Mouse (Mus musculus) embryo, embryonic 10 days (tissue): ENCODE results near the gene Mvb12a.

Source experiments
- DNase-seq: peaks from one replicate; pipeline ENCODE4 v3.0.0-alpha.2; 2015; ENCODE audit warnings: low spot score

Gene Mvb12a

DNA sequence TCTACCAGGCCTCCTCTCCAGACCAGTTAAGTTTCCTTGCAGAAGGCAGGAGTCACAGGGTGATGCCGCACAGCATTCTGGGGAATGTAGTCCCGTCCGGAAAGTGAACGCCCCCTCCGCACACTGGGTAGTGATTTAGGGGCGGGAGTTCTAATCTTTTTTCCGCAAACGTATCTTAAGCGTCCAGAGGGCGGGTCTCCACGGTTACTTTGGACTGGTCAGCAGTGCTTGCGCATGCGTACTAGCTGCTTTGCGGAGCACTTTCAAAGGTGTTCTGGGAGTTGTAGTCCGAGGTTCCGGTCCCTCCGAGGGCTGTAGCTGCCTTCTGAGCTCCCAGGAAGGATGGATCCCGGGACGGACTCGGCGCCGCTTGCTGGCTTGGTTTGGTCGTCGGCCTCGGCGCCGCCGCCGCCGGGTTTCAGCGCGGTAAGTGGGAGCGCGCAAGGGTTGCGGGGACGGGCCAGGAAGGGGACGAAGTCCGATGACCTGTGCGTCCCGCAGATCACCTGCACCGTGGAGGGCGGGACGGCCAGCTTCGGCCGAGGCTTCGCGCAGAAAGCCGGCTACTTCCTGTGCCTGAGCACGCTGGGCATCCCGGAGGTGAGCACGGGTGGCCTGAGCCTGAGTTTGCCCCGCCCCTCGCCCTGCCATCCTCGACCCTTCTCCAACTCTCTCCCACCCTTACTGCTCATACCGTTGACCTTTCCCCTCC, at the start of gene Mvb12a:
Gene Mvb12a, plus strand, starts transcription at position 291 of the 712 bp plus-strand sequence.
- DNase-seq: peak; percentile 99

DNA sequence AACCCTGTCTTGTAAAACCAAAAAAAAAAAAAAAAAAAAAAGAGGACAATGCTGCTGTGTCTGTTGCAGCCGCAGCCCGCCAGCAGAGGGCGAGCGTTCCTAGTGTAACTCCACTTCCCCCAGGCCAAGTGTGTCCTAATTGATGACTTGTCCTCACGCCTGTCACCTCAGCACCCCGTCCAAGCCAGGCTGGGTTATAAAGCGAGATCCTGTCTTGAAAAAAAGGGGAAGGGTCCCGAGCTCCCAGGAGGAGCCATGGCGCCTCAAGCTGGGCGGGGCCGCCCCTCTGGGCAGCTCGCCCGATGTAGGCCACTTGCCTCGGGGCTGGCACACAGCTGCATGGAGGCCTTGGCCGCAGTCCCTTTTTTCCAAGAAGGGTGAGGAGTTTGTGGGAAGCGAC, 47.7 kb upstream of the Mvb12a start:
- DNase-seq: peak; percentile 94

DNA sequence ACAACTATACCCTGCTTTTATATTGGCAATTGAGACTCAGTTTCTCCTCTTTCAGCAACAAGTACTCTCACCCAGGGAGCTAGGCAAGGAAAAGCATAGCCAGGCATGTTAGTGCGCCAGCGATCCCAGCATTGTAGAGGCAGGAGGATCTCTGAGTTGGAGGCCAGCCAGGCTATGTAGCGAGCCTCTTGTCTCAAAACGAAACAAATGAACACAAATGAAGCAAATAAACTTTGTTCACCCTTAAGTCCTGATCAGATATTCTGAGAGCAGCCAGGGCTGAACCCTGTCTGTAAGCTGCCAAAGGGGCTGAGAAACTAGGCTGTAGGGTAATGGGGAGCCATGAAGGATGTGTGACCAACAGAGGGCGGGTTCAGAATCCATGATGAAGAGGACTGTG, 46.9 kb upstream of the Mvb12a start:
- no peak for DNase-seq

DNA sequence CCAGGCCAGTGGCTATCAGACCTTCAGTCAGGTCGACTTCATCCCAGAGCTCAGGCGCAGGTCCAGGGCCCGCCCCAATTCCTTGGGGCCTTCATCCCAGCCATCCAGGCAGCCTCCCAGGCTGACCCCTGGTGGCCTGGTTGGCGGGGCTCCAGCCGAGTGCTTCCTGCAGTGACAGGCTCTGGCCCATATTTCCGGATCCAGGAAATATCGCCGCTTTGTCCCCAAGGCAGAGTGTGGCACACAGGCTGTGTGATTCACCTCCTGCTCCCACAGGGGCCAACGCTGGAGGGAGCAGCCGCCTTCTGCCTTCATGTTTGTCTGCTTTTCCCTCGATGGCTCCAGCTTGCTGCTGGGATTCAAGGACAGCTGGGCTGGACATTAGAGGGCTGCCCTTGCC, 46.2 kb upstream of the Mvb12a start:
- DNase-seq: peak; percentile 57

DNA sequence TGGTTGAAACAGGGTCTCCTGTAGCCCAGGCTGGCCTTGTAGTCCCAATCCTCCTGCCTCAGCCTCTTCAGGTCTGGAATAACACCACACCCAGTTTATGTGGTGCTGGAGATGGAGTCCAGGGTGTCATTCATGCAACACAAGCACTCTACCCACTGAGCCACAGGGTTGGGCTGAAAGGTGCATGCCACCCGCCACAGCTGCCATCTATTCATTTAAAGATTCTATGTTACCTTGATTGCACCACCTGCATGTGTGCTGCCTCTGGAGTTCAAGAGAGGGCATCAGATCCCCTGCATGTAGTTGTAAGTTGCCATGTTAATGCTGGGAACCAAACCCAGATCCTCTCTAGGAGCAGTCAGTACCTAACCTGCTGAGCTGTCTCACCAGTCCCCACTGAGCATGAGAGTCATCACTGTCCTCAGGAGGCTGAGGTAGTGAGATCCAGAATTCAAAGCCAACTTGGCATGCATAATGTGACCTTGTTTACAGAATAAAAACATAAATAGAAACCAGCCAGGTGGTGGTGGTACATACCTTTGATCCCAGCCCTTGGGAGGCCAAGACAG, 45.6 kb upstream of the Mvb12a start:
- DNase-seq: no peak

DNA sequence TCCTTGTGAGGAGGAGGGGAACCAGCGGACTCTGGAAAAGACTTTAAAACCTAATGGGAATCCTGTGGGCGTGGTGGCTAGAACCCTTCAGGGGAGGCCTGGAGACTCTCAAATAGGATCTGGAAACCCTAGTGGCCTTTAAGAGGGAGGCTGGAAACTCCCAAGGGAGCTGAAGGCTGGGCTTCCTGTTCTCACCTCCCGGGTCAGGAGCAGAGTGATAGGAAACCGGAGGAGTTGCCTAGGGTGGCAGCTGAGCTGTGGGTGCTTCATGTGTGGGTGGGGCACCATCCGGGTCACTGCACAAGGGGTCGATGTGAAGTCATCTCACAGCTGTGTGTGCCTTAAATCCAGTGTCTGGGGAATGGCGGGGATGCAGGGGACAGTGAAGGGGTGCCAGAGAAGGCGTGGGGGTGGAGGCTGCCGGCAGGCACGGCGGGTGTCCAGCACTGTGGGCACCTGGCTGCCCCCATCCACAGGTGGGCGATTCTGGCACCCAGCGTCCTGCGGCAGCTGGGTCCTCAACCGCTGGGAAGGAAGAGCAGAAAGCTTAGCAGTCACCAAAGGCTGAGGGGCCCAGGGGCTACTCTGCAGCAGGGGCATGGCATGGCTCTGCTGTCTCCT, 44.7 kb upstream of the Mvb12a start:
- DNase-seq: peak; percentile 37

DNA sequence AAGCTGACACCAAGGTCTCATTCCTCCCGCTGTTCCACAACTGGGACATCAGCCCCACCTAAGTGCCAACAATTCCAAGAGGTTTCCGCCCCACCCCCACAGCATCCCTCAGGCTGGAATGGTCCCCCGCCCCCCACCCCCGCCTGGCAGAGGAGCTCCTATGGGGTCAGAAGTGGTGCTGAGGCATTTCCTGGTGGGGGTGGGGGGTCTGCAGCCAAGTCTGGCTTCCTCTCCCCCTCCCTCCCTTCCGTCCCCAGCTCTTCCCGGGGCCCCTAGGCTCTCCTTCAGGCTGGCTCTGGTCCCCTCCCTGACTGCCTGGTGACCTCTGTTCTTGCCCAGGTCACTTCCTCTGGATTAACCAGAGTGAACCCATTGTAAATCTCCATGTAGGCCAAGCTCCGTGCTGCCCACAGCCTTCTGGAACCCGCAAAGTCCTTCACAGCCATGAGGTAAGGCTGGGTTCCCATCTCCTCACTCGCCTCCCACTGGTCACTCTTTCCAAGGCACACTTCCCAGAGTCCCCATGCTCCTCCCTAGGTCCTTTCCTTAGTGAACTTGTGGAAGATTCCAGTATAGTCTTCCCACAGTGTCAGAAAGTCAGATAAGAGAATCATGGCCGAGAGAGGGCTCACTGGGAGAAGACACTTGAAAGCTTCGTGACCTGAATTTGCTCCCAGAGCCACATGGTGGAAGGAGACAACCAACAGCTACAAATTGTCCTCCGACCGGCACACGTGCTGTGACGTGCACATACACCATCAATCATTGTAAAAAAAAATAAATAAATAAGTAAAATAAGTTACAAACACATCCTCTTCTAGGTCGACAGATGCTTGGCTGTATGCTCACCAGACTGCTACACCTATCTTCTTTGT, 43.7 kb upstream of the Mvb12a start:
- peak; percentile 61 for DNase-seq

DNA sequence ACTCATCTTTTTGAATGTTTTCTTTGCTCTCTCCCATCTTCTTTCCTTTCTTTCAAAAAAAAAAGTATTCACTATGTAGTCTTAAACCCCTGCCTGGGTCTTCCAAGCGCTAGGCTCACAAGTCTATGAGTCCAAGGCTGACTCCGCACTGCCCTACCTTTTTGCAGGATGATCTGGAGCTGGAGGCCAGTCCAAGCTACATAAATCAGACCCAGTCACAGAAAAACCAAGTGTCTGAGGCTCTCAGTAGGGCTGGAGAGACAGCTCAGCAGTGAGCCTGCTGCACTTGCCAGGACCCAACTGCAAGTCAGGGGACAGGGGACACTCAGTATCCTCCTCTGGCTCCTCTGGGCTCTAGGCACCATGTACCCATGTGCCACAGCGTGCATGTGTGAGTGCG, 38.4 kb upstream of the Mvb12a start:
- DNase-seq: no peak

DNA sequence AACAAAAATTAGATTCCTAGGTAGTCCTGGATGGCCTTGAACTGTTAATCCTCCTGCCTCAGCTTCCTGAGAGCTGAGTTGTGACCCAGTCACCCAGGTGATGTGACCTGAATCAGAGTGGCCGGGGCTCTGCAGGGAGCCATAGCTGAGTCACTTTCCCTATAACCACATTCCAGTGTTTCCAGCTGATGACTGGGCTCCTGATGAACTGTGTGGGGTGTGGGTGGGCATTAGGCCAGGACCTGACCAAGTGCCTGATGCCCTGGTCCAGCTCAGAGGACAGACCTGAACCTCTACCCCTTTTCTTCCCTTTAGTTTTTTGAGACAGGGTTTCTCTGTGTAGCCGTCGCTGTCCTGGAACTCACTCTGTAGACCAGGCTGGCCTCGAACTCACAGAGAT, 37.4 kb upstream of the Mvb12a start:
- no peak for DNase-seq

DNA sequence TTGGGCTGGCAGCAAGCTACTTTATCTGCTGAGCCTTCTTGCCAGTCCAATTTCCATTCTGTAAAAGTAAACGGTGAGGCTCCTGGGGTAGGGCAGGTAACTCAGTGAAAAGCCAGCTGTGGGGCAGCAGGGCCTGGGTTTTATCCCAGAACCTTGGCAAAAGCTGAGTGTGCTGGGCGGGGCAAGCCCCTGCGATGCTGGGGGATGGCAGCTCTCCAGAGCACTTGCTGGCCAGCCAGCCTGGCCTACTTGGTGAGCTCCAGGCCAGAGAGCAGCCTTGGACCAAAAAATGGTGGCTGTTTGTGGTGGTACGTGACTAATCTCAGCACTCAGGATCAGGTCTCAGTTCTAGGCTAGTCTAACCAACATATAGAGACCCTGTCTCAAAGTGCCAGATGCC, 36.7 kb upstream of the Mvb12a start:
- no peak for DNase-seq

DNA sequence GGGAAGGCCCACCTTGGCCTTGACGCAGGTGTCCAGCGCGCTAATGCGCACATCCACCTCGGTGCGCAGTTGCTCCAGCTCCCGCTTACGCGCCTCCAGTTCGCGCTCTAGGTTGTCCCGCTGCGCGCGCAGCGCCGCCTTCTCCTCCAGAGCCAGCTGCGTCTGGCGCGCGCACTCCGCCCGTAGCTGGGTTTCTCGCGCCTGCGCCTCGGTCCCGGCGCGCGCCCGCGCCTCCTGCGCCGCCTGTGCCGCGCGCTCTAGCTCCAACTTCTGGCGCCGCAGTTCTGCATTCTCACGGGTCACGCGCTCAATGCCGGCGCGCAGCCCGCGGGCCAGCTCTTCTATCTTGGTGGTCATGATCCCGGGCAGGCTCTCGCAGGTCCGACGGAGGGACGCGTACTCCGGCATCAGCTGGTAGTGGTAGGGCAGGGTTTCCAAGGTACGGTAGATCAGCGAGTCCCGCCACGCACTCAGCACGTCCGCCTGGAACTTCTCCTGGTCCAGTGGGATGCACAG, 35.1 kb upstream of the Mvb12a start:
- peak; percentile 94 for DNase-seq

DNA sequence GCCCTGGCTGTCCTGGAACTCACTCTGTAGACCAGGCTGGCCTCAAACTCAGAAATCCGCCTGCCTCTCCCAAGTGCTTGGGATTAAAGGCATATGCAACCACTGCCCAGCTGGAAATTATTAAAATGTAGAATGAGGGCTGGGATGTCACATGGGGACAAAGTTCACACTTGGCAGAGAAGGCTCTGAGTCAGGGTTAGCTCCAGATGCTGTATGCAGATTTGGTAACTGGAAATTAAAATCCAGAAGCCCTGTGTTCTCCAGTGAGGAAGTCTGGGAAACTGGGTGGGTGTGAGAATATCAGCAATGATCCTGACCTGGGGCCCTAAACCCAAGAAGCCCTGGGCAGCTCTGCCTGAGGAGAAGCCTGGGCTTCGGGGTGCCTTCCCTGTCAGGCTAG, 33.4 kb upstream of the Mvb12a start:
- DNase-seq: no peak

DNA sequence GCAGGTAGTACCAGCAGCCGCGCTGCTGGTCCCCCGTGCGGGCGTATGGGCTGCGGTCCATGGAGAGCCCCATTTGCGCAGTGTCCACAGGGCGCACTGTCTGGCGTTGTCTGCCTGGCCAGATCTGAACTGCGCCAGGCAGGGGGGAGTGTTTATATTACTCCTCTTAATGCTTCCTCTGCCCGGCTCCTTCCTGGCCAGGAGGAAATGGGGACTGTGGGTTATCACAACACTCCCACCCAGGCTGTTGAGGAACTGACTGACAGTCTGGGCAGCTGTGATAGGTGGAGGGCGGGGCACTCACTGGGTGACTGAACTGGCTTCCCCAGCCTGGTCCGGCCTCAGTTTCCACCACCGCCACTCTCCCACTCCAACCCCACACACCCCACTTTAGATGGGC, 31.1 kb upstream of the Mvb12a start, which contains the start of gene Plvap:
Gene Plvap, minus strand, starts transcription at position 109 of the 400 bp plus-strand sequence.
- peak; percentile 43 for DNase-seq

DNA sequence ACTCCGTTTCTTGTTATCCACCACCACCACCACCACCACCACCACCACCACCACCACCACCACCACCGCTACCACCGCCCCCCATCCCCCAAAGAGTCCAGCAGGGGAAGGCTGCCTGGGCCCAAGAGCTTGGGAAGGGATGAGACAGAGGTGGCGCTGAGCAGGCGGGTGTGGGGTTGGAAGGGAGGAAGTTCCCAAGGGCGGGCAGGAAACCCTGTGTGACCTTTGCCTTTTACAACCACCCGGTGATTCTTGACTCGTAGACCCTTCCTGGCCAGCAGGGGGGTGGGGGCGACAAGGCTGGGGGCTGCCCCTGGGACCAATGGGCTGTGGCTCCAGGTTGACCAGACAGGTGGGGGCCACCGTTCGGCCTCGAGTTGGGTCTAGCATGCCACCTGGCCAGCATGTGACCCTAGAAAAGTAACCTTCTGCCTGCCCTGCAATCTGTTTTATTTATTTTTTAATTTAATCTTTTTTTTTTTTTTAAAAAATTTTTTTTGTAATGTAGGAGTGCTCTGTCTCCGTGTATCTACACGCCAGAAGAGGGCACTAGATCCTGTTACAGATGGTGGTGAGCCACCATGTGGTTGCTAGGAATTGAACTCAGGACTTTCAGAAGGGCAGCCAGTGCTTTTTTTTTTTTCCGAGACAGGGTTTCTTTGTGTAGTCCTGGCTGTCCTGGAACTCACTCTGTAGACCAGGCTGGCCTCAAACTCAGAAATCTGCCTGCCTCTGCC, 29.5 kb upstream of the Mvb12a start:
- no peak for DNase-seq

DNA sequence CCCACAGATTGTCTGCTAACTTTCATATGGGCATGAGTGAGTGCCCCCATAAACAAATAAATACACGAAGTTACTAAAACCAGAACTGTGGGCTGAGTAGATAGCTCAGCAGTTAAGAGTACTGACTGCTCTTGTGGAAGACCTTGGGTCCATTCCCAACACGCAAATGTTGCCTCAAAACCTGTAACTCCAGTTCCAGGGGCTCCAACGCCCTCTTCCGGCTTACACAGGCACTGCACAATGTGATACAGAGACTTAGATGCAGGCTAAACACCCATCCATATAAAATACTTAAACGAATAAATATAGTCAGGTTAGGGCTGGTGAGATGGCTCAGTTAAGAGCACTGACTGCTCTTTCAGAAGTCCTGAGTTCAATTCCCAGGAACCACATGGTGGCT, 27.7 kb upstream of the Mvb12a start:
- no peak for DNase-seq

DNA sequence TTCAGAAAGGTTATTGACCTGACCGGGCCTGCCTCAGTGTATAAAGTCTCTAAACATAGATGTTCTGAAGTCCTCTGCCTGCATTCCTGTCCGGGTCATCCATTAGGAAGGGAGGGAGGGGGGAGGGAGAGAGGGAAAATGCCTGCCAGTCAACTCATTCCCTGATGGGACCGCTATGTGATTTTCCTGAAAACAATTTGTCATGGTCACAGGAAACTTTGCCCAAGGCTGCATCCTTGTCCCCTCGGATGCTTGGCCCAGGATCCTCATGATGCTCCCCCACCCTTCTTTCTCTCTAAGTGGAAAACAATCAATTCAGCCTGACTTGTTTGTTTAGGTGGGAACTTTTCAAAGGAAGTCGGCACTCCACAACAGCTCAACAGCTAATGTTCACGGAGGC, 25.9 kb upstream of the Mvb12a start:
- DNase-seq: peak; percentile 66

DNA sequence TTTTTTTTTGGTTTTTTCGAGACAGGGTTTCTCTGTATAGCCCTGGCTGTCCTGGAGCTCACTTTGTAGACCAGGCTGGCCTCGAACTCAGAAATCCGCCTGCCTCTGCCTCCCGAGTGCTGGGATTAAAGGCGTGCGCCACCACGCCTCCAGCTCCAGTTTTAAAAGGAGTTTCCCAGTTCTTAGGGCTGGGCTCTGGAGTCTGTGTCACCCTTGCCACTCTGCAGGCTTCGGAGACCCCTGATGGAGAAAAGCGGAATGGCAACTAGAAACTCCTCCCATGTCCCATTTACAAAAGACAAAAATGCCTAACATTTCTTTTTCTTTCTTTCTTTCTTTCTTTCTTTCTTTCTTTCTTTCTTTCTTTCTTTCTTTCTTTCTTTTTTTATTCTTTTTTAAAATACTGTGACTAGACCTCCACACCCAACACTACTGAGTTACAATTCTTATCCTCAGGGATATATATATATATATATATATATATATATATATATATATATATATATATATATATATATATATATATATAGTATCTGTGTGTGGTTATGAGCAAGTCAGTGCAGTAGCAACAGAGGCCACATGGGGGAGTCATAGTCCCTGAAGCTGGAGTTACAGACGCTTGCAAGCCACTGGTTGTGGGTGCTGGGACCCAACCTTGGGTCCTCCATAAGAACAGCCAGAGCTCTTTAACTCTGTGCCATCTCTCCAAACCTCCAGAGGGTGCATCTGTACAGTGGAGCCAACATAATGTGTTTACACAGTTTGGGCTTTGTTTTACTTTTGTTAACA, 23.5 kb upstream of the Mvb12a start:
- peak; percentile 81 for DNase-seq

DNA sequence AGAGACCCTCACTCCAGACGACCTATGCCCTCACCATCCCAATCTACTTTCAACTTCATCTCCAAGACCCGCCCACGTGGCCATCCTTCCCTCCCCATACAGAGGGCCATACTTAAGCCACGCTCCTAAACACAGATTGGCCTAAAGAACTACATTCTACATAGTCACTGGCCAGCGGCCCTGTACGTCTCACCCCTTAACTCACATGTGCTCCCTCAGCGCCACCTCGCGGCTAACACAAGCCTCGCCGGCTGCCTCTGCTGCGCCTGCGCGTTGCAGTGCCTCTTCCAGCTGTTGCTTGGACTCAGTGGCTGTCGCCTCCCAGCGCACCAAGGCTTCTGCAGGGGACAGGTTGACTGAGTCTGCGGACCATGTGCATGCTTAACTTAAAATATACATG, 21.1 kb upstream of the Mvb12a start:
- DNase-seq: peak; percentile 99

DNA sequence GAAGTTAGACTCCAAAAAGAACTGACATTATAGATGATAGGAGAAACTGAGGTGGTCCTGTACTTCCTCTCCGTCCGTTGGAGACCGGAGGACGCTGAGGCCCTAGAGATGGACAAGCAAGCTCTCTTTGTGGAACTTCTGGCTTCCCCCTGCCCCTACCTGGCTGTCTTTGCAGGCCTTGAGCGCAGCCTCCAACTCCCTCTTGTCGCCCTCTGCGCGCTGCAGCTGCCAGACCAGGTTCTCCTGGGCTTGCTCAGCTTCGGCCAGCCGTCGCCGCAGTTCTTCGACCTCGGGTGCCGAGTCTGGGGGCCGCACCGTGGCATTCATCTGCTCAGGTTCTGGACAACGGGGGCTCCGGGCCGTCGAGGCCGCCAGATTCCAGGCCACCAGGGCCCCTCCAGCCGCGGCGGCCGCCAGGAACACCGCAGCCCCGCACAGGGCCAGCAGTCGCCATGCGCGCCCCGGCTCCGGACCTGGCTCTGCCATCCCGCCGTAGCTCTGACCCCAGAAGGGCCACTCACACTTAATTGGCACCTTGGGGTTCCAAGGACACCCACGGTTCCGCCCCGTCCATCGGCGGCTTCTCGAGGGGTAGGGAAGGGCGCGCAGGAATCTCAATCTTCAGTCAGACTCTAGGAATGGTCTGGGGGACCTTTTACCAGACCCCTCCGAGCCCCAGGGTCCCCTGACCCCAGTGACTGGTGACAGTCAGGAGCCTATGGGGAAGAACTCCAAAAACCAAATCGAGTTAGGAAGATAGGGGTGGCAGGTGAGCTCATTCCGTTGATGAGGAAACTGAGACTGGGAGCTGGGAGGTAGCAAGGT, 17.3 kb upstream of the Mvb12a start, which contains the start of gene Ccdc194:
Gene Ccdc194, minus strand, starts transcription at position 486 of the 825 bp plus-strand sequence.
- no peak for DNase-seq

DNA sequence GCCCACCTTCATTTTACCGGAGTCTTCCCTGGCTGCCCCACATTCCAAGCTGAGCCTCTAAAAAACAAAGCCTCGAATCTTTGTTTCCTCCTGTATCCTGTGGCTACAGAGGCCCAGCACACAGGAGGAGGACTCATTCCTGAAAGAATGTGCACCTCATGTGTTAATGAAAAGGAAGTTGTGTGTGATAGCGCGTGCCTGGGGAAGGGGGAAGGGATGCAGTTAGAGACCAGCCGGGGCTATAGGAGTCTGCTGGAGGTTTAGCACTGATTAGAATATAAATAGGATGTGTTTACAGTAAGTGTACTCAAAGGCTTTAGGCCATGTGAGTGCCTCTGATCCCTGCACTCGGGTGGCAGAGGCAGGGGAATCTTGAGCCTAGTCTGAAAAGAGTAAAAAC, 16.4 kb upstream of the Mvb12a start:
- DNase-seq: peak; percentile 55
